Mouse (Mus musculus) kidney, postnatal 25 days (tissue): ENCODE data around the gene Vmn1r80.
"Not testable (repeated sequence)": the region's sequence is repeated elsewhere in the genome, so short reads cannot be mapped to it uniquely, and the experiment has no call there.

Experiments
- DNase-seq, 2 experiments: peaks; one replicate each; pipeline ENCODE4 v3.0.0; 2021; ENCODE audit warnings: mixed read lengths in 2 of 2

Gene Vmn1r80

DNA sequence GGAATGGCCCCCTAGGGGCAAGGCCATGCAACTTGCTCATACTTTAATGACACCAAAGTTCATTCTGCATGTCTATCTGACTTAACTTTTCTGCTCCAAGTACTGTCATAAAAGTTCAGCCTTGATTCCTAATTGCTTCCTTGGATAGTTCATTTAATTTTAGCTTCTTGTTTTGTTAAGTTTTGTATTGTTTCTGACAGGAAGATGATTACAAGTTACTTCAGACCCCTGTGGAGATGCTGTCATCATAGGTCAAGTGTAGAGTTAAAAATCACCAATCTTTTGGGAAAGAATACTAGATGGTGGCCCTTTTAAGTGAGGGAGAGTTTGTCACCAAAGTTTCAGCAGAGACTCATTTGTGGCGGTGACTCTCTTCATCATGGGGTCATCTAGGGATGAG, at the start of gene Vmn1r80:
Gene Vmn1r80 (plus strand): TSS at position 301 of the 400 bp plus-strand sequence.
- no peak for DNase-seq

DNA sequence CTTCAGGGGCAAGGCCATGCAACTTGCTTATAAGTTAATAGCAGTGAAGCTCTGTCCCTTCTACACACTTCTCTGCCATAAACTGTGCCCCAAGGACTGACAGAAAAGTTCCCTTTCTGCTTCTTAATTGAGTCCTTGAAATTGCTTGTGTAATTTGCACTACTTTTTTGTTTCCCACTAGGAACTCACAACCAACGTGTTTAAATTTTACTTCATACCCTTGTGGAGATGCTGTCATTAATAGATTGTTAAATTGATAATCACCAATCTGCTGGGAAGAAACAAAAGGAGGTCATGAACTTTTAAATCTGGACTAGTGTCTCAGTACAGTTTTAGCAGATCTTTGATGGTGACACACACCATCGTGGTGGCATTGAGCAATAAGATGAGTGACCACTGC, 39.1 kb upstream of the Vmn1r80 start, which contains the start of gene Vmn1r78:
Gene Vmn1r78 (plus strand): TSS at position 301 of the 400 bp plus-strand sequence.
- no peak for DNase-seq

DNA sequence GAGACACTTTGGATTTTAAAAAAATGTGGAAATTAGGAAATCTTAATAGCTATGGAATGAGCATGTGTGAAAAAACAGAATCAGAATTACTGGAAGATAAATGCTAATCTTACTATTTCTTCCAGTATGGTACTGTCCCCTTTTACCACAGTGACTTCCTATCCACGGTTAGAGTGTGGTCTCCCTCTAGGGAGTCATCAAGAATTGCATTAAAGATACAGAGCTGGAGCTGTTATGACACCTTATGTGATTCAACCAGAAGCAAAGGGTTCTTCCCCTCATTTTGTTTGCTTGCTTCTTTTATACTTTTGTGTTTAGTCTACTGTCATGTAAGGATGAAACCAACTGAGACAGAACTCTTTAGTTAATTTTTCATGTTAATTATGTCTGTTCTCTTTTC, 32.6 kb upstream of the Vmn1r80 start:
- not testable (repeated sequence) for DNase-seq

DNA sequence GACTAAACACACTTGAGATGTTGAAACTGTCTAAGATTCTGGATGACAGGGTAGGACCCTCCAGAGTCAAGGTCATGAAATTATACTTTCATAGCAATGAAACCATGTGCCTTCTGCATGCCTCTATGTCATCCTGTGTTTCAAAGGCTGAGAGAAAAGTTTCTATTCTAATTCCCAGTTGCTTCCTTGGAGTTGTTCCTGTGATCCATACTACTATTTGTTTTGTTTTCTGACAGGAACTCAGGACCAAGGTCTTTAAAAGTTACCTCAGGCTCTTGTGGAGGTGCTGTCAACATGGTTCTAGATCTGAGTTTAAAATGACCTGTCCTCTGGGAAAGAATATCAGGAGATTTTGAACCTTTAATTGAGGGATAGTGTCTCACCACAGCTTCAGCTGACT, 18.1 kb upstream of the Vmn1r80 start, which contains the start of gene Vmn1r79:
Gene Vmn1r79 (plus strand): TSS at position 301 of the 400 bp plus-strand sequence.
- DNase-seq = not testable (repeated sequence)

DNA sequence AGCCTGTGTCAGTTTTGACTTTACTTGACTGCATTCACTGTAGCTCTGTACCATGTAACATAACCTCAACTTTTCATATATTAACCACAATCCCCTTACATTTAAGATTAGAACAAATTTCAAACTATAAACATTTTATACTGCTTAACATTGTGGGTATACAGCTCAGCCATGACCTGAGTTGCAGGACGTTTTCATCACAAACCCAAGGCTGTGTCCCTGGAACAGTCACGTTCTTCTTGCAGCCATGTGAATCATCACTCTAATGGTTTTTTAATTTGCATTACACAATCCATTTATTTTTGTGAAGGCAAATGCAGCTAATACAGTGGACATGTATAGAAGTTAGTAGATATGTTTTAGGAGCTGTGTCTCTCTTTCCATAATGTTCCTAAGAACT, 16.2 kb upstream of the Vmn1r80 start:
- not testable (repeated sequence) for DNase-seq

DNA sequence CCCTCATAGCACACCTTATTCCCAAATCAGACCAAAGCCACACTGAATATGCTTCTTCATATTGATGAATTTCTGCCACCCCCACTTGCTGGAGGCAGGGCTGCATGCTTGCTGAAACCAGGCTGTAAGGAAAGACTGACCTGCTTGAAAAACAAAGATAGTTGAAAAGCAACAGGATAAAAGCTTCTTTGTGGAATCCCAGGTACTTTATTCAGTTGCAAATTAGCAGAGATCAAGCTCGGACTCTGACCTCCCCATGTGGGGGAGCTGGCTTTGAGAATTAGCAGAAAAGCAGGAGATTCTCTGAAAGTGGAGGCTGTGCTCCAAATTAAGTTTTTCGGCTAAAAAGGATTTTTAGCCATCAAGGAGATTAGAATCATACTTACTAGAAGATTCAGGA, 15.1 kb downstream of the Vmn1r80 start:
- no peak for DNase-seq
